Mouse (Mus musculus) lung, postnatal 0 days (tissue): ENCODE results near the gene Pdlim5.

ENCODE experiments used
- CTCF ChIP-seq: IDR thresholded peaks from 2 replicates; pipeline ENCODE4 v1.5.1; 2016; ENCODE audit warnings: antibody characterized with exemption, mild to moderate bottlenecking
- EP300 ChIP-seq: IDR thresholded peaks from 2 replicates; pipeline ENCODE4 v1.6.1; 2016; ENCODE audit warnings: antibody characterized with exemption, mild to moderate bottlenecking, control low read depth

- TF ChIP-seq CTCF (no peak), EP300 (no peak)
These were observed 45.0 kb downstream of the Pdlim5 start for GRCm38 (mm10) chr3:142350513-142350912.
